Mouse (Mus musculus): Measurements from ENCODE around the gene Sp3. TPM values are rescaled to one million over a fixed set of nuclear protein-coding genes. Genes with fewer than 3 reads are reported as not detected.
"Not testable (repeated sequence)": the region's sequence is repeated elsewhere in the genome, so short reads cannot be mapped to it uniquely, and the experiment has no call there.

Sp3 gene
- total RNA-seq (2017): 249 and 279 TPM in 2 replicates

DNA sequence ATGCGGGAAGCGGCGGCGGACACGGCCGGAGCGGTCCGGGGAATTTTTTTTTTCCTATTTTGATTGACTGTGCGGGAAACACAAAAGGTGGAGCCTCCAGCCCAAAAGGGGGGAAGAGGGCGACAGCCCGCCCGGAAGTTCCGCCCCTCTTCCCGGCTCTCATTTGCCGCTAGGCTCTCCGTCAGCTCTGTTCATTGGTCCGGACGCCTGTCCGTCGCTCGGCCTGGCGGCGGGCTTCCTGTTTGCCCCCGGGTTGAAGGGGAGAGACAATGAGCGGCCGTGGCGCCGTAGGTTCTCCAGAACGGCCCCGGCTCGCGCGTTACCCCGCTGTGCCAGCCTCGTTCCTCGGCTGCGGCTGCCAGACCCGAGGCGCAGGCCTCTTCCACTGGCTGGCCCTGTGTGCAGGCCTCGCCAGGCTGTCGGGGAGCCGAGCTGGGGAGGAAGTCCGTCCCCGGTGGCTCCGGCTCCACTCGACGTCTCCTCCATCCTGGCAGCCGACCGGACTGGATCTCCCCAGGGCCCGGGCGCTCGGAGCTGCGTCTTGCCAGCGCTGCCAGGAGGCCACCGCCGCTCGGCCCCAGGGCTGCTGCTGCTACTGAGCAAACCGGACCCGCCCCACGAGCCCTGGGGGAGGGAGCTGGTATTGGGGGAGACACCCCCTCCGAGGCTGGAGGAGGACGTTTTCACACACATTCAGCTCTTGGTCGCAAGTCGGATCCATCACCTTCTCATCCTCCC, at the start of gene Sp3:
TSS of gene Sp3 (minus strand) at position 110 of the 738 bp plus-strand sequence.
- ATAC-seq (ENCODE audit: extremely low read depth, insufficient number of reproducible peaks, low FRiP score, poor library complexity, severe bottlenecking): peak; percentile 72

DNA sequence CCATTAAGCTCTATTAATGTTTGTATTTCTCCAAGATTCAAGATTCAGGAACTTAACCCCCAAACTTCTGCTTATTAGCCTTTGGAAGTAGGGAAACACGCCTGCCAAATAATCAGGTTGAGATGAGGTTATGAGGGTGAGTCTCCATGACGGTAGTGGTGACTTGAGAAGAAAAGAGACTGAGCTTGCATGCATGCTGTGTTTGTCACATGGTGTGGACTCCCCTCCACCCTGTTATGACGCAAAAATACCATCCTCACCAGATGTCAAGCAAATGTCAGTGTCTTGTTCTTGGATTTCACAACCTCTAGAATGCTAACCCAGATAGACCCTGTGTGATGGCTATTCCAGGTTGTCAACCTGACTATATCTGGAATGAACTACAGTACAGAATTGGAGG, 49.6 kb upstream of the Sp3 start:
- ATAC-seq (ENCODE audit: extremely low read depth, insufficient number of reproducible peaks, low FRiP score, poor library complexity, severe bottlenecking): no peak

DNA sequence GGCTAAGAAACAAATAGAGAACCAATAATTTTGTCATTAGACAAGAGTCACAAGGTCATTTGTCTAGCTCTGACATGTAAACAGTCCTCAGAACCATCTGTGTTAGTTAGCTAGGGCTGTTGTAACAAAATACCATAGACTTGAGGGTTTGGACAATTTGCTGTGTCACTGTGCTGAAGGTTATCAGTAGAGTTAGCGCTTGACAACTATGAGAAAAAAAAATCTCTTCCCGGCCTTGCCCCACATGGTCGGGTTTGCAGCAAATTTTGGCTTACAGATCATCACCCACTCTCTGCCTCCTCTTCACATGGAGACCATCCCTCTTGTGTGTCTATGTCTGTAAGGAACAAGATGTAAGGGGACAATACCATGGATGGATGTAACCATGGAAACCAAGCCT, 47.8 kb upstream of the Sp3 start:
- ATAC-seq (ENCODE audit: extremely low read depth, insufficient number of reproducible peaks, low FRiP score, poor library complexity, severe bottlenecking): no peak

DNA sequence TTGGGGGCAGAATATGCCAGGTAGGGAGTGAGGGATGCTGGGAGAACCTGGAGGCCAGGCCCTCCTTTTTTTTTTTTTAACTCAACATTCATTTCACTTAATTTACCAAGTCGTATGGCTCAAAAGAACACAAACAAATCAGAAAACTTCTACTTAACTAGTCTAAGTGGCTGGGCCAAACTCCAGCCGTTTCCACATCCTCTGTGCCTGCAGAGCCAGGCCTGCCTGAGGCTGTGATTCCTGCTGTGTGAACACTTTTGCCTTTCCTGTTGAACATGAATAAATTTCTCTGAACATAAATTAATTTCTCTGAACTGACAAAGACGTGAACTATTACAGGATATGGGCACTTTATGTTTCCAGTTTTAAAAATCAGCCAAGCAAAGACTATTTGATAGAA, 46.9 kb upstream of the Sp3 start:
- no peak for ATAC-seq (ENCODE audit: extremely low read depth, insufficient number of reproducible peaks, low FRiP score, poor library complexity, severe bottlenecking)

DNA sequence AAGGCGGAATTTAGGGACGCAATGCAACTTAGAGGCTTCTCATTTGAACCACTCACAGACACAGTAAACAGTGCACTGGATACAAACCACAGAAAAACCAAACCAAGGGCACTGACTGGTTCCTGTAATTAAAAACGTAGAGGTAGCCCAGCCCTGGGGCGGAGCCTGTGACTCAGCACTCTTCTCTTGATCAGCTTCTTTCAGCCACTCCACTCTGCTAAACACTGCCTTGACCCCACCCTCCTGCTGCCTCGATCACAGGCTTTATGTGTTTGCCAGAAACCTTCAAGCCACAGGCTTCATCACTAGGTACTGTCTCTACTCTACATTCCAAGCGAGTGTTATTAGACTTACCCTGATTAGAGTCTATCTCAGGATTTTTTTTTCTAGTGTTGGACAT, 43.6 kb upstream of the Sp3 start:
- ATAC-seq (ENCODE audit: extremely low read depth, insufficient number of reproducible peaks, low FRiP score, poor library complexity, severe bottlenecking): peak; percentile 67; the same call in 1 of the 2 replicates

DNA sequence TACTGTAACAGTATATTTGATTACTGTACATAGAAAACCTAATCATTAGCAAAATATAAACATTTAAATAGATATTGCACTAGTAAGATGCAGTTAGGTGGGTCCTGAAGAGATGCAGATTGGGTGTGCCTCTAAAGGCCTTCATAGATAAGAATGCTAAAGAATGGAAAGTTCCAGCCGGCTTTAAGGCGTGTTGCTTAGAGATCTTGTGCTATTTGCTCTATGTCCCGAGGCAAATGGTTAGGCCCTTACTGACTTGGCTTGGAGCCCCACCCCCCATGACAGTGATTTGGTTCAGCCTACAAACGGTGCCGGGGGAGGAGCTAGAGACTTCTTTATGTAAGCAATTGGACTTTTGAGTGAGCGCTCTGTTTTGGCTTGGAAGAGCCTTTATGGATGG, 40.8 kb upstream of the Sp3 start:
- ATAC-seq (ENCODE audit: extremely low read depth, insufficient number of reproducible peaks, low FRiP score, poor library complexity, severe bottlenecking): no peak

DNA sequence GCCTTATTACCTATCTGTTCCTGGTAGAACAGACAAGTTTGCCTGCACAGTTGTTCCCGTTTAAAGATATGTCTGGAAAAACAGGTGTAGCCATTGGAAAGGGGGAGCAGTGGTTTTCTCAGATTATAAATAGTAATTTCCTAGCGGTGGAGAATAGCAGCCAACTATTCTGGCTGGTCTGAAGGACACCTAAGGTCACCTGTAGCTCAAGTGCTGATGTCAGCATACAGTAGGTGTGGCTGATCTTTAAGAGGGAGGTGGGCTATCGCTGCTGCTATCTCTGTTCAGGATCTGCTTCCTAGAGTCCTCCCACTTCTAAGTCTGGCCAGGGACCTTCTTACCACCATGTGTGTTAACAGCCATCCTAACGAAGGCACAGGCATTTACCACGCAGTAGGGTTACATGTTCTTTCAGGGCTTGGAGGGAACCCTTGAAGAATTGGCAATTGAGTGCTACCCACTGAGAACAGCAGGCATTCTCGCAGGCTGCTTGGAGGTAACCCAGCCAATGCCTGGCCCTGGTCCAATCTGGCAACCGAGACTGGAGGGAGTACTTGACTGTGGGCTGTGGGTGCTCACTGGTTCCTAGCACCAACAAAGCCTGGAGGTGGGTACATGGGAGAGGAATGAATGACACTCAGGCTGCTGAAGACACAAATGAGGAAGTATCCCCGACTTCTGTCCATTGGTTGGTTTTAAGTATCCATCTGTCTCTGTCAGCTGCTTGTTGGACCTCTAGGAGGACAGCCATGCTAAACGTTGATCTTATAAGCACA, 39.3 kb upstream of the Sp3 start:
- ATAC-seq (ENCODE audit: extremely low read depth, insufficient number of reproducible peaks, low FRiP score, poor library complexity, severe bottlenecking): peak; percentile 33; the same call in 1 of the 2 replicates

DNA sequence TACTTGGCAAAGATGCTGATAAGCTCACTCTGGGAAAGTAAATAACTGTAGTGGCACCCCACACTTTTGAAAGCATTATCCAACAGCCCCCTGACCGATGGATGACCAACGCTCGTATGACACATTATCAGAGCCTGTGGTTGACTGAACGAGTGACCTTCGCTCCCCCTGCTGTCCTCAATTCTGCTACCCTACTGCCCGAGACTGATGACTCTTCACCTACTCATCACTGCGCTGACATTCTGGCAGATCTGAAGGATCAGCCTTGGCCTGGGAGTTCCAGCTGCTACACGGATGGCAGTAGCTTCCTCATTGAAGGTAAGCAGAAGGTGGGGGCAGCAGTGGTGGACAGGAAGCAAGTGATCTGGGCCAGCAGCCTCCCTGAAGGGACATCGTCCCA, 33.8 kb upstream of the Sp3 start:
- ATAC-seq (ENCODE audit: extremely low read depth, insufficient number of reproducible peaks, low FRiP score, poor library complexity, severe bottlenecking): not testable (repeated sequence)

DNA sequence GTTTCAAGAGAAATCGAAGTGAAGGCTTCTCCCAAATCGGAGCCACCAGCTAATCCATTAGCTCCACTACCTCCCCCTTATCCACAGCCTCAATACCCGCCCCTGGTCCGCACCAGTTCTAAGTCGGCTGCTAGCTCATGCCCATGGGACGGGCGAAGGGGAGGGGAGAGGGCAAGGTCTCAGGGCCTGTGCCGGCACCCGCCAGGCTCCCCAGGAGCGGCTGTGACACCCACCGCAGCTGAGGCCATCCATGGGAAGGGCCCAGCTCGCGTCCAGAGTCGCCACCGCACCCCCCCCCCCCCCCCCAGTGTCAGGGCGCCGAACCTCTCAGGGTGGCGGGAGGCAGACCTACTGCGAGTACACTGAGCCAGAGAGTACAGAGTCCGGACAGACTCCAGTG, 32.4 kb upstream of the Sp3 start:
- no peak for ATAC-seq (ENCODE audit: extremely low read depth, insufficient number of reproducible peaks, low FRiP score, poor library complexity, severe bottlenecking)

DNA sequence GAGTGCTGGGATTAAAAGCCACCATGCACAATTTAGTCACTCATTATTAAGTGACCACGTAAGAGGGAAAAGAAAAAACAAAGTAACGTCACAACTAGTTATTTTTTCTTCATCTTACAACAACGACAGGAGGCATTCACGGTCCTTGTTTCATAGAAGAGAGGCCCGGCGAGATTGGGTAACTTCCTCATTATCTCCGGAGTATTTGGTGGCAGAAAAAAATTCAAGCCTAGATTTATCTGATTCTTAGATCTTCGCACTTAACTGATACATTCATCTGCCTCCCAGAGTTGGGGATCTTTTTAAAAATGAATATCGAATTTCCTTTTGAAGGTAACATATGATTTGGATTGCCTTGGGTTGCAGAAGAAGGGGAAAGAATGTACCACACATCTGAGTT, 27.2 kb upstream of the Sp3 start:
- ATAC-seq (ENCODE audit: extremely low read depth, insufficient number of reproducible peaks, low FRiP score, poor library complexity, severe bottlenecking): no peak

DNA sequence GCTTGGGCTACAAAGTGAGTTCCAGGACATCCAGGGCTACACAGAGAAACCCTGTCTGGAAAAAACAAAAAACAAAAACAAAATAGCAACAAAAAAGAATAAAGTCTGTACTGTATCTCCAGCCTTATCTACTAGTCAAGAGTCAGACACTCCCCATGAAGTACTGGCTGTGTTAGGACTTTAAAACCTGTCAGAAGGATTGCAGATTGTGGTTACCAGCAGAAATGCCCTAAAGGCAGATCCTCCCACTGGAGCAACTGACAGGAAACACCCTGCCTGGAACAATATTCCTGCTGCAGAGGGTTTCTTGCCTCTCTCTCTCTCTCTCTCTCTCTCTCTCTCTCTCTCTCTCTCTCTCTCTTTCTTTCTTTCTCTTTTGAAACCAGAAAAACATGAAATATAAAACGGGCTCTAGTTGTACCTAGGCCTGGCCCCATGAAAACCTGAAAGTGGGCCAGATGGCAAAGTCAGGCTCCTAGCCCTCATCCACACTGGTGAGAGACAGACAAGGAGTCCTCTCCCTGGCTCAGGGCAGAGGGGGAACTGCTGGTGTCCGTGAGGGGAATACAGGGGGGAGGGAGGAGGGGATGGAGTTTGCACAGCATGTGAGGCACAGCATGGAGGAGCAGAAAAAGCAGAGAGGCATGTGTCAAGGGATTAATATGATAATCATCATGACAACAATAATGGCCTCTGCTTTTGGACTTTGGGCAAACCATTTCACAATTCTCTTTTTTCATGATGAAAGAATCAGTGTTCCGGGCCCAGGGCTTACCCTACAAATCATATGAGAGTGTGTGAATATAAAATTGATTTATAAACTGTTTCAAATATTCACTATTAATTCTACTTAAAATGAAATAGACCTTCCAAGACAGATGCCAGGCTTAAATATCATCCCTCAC, 25.6 kb upstream of the Sp3 start:
- no peak for ATAC-seq (ENCODE audit: extremely low read depth, insufficient number of reproducible peaks, low FRiP score, poor library complexity, severe bottlenecking)

DNA sequence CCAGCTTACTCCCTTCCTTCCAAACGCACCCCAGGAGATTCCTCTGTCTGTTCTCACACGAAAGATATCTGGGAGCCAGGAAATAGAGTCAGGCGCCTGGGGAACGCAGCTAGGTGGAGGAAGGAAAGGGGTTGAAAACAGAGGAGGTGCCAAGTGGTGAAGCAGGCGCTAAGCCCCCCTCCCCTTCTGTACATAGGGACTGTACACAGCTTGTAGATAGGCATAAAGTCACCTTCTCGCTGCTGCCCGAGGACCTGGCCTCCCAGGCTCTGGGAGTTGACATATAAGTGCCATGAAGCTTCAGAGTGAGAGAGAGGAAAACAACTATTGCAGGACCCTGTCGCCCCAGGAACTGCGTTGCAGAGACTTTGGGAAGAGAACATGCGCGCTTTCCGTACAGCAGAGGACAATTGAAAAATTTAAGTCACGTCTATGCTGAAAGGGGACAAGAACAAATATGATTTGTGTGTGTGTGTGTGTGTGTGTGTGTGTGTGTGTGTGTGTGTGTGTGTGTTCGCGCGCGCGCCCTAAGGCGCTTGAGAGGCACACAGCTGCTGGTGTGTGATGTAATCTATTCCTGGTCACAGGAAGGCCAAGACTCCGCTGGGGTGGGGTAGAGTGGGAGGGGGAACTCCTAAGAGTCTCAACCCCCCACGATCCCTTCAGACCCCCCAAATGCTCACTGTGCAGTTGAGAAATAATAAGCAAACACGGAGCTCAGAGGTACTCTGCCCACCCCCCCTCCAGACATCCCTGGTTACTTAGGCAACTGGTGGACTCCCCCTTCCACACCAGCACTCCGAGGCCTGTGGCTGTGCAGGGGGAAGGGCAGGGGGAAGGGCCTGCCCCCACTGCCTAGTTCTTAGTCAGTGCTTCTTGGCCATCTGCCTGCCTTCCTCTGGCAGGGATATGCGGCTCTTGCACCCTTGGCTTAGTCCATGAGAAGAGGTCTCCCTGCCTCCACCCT, 23.8 kb upstream of the Sp3 start:
- no peak for ATAC-seq (ENCODE audit: extremely low read depth, insufficient number of reproducible peaks, low FRiP score, poor library complexity, severe bottlenecking)

DNA sequence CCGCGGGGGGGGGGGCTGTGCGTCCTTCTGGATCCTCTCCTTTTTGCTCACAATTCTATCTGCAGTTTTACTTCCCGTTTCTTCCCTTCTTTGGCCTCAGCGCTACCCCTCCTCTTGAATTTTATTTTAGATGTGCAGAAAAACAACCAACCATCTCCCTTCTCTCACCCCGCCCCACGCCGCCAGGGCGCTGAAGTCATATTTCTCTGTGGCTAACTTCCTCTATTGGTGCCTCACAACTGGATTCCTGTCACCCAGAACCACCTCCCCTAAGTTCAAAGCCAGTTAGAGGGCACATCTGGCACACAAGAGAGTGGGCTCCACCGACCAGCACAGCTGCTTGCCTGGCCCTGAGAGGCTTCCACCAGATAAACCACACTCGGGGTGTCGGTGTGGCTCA, 22.8 kb upstream of the Sp3 start:
- ATAC-seq (ENCODE audit: extremely low read depth, insufficient number of reproducible peaks, low FRiP score, poor library complexity, severe bottlenecking): peak; percentile 94

DNA sequence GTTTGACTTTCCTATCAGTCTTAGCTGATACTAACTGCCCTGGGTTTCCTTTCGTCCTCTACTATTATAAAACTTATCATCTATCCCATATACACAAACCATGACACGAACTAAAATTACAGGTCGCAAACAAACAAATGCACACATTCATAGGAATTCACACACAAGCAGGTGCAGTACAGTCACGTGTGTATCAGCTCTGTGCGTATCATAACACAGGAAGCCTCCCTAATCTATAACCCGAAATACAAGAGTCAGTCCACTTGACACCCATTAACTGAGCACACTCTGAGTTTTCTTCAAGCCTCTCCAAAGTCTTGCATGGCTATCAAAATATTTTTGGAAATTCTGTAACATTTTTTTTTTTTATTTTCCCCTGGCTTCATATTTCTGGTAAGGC, 22.2 kb upstream of the Sp3 start:
- no peak for ATAC-seq (ENCODE audit: extremely low read depth, insufficient number of reproducible peaks, low FRiP score, poor library complexity, severe bottlenecking)

DNA sequence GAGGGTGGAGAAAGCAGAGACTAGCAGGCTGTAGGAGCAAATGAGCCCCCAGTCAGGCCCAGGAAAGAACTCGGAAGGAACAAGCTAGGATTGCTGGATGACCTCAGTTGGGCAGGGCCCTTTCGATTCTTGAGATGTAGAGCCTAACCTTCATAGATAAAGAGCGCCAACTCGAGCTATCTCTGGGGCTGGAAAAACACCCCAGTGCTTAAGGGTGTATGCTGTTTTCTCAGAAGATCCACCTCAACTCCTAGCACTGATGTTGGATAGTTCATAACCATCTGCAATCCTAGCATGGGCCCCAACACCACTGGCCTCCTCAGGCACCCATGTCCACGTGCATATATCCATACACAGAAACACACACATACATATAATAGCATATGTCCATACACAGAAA, 21.7 kb upstream of the Sp3 start:
- no peak for ATAC-seq (ENCODE audit: extremely low read depth, insufficient number of reproducible peaks, low FRiP score, poor library complexity, severe bottlenecking)

DNA sequence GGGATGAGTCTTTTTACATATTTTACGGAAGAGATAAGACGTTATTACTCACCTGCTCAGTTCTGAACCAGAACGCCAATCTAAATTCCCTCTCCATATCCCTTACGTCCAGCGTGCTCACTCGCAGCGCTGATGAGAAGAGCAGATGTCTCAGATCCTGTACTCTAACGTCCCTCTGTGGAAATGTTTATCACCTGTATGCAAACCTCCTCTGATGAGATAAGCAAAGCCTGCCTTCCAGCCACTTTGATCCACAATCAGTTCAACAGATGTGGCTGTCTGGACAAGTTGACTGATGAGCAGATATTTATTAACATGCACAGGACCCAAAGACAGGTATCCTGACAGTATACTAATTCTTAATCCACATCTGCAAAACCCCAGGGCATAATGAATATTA, 19.9 kb upstream of the Sp3 start:
- ATAC-seq (ENCODE audit: extremely low read depth, insufficient number of reproducible peaks, low FRiP score, poor library complexity, severe bottlenecking): no peak

DNA sequence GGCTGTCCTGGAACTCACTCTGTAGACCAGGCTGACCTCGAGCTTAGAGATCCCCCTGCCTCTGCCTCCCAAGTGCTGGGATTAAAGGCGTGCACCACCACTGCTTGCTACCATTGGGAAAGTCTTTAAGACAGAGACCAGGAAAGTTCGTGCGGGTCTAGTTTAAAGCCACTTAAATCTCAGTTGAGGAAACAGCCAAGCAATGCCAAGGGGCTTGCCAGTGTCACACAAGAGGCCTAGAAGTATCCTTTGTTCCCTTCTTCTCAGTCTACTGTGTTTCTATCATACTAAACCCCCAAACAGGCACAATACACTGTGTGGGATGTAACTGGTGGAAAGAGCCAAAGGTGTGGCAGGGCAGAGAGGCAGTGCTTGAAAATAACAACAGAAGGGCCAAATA, 17.3 kb upstream of the Sp3 start:
- ATAC-seq (ENCODE audit: extremely low read depth, insufficient number of reproducible peaks, low FRiP score, poor library complexity, severe bottlenecking): no peak

DNA sequence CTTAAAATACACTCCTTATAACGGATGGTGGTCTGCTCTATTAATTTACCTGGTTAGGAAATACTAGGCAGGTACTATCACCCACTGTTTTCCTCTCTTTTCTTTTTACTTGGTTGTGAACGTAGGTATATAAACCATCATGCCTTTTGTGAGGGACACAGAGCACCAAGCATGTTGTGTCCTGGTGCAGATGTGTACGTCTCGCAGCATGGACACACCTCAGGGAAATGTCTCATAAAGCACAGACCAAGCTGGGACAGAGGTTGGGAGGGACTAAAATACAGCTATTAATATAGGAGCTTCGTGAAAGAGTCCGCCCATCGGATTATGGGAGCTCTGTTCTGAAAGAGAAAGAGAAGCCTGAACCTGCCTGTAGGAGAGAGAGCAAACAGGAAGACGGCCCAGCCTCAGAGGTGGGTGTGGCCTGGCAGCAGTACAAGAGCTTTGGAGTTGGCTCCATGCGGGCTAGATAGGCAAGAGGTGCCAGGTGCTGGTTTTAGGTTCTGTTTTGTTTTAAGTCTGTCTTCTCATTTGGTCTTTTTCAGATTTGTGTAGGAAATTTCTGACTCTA, 16.6 kb upstream of the Sp3 start:
- peak; percentile 96 for ATAC-seq (ENCODE audit: extremely low read depth, insufficient number of reproducible peaks, low FRiP score, poor library complexity, severe bottlenecking)
